Mouse (Mus musculus): ENCODE data around the gene Ptpn13. TPM values are rescaled to one million over a fixed set of nuclear protein-coding genes. Genes with fewer than 3 reads are reported as not detected.

The Ptpn13 gene
- total RNA-seq, 2 experiments from 2014 or later = 7.6 to 8.2 TPM

DNA sequence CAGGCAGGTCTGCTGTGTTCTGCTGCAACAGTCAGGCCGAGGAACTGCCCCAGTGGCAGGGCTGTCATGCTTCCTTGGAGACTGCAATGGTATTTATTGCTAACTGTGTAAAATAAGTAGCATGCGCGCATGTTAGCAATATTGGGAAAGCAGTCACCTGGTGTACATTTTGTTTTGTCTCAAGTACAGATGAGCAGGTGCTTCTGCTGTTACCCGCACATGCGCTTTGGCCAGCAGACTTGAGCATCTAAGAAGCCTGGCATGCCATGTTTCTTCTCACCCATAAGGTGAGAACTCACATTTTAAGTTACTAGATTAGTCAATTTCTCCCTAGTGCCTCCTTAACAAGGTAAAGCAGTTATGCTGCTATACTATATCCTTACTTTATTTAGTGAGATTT lies 72.1 kb downstream of the Ptpn13 start:
- DNase-seq (ENCODE audit: extremely low spot score in 1 of 2, low spot score in 2 of 2) = no peak
- intact Hi-C loops (cut with DNase I) = no loop called here

DNA sequence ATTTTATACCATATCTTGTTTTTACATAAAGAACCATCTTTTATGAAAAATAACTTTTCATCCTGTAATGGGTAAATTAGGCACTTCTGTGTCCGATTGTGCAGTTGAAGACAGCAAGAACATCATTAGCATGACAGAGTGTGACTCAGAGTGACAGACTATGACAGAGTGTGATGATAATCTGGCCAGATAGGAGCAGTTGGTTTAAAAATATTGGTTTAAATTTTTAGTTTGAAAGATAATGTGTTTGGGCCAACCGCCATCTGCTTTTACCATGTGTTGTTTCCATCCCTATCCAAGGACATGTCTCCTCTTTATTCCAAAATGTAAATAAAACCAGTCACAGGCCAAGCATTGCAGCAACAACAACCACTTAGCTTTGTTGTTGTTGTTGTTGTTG lies 72.5 kb downstream of the Ptpn13 start:
- no peak for DNase-seq (ENCODE audit: extremely low spot score in 1 of 2, low spot score in 2 of 2)
- intact Hi-C loops (cut with DNase I) = no loop called here

GRCm38 (mm10) chr5:103499305-103499704 lies 74.3 kb downstream of the Ptpn13 start:
- intact Hi-C loops (cut with DNase I) = no loop called here
- DNase-seq (ENCODE audit: extremely low spot score in 1 of 2, low spot score in 2 of 2) = no peak

DNA sequence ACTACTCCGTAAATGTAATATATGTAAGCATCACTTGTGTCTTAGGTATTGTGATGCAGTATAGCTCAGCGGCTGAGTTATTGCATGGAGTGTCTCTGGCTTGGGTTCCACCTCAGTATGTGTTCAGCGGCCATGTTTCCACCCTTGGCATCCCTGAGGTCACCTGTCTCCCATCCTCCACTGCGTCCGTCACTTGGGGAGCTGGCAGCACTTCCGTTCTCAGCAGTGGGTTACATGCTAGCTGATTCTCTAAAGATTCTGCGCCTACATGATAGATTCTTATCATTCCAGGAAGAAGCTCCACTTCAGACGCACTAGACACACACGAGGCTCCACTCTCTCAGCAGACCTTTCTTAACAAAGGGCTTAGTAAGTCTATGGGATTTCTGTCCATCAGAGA lies 76.1 kb downstream of the Ptpn13 start:
- intact Hi-C loops (cut with DNase I) = no loop called here
- no peak for DNase-seq (ENCODE audit: extremely low spot score in 1 of 2, low spot score in 2 of 2)

DNA sequence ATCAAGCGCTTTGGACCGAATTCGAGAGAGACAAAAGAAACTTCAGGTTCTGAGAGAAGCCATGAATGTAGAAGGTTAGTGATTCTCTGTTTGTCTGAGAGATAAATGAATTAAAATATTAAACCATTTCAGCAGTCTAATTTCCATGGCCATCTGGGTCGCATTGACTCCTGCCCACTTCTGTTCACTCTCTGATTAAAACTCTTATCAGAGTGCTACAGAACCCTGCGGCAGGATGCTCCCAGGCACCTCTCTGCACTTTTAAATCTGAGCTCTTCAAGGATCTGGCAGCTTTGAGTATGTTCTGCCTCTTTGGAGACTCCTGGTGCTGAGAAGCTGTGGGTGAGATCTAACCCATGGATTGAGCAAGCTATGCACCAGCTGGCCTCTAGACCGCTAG lies 76.8 kb downstream of the Ptpn13 start:
- DNase-seq (ENCODE audit: extremely low spot score in 1 of 2, low spot score in 2 of 2) = no peak
- intact Hi-C loops (cut with DNase I) = no loop called here

DNA sequence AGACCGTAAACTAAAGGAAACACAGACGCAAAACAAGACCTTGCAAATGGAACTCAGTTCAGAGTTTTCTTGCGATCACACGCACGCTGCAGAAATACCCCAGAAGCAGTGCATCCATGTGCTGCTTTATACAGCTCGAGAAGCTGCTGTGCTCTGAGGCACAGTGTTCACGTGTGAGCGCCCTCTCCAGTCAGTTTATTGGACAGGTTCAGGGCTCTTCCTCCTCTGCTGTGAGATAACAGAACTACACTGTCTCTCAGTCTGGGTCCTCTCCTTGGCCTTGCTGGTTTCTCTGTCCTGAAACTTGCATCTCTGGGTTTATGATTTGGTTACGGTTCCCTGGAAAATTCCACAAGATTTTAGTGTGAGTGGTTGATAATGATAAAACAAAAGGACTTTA lies 88.2 kb downstream of the Ptpn13 start:
- intact Hi-C loops (cut with DNase I) = no loop called here
- no peak for DNase-seq (ENCODE audit: extremely low spot score in 1 of 2, low spot score in 2 of 2)

DNA sequence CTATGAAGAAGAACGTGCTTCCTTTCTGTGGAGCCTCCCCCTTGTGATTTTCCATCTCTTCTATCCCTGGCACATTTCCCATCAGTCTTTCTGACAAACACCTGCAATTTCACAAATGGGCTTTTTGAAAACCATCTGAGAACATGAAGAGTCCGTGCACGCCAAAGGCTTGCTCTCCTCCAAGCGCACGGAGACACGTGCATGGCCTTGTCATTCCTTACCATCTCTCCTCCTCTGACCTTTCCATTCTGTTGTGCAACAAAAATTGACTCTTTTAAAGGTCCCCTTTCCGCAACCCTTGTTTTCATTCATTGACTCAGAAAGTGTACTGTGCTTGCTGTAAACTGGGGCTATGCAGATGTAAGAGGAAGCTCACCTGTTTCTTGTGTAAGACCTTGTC lies 89.4 kb downstream of the Ptpn13 start:
- no peak for DNase-seq (ENCODE audit: extremely low spot score in 1 of 2, low spot score in 2 of 2)
- intact Hi-C loops (cut with DNase I) = no loop called here

- intact Hi-C loops (cut with DNase I) = no loop called here
- no peak for DNase-seq (ENCODE audit: extremely low spot score in 1 of 2, low spot score in 2 of 2)
These were observed 90.9 kb downstream of the Ptpn13 start for GRCm38 (mm10) chr5:103515876-103516275.

DNA sequence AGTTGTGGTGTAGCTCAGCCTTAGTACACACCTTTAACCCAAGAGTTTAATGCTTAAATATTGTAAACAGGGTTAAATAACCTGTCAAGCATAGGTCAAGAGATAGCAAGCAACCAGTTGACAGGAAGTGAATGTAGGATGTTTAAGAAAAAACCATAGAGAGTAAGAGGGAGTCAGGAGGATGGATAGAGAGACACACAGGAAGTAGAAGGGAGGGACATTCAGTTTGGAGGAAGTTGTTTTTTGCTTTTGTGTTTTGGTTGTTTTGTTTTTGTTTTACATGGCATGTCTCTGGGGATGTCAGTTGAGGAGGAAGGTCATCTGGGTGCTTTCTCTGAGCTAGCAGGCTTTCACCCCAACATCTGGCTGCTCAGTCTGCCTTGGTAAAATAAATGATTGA lies 91.6 kb downstream of the Ptpn13 start:
- intact Hi-C loops (cut with DNase I) = no loop called here
- no peak for DNase-seq (ENCODE audit: extremely low spot score in 1 of 2, low spot score in 2 of 2)

DNA sequence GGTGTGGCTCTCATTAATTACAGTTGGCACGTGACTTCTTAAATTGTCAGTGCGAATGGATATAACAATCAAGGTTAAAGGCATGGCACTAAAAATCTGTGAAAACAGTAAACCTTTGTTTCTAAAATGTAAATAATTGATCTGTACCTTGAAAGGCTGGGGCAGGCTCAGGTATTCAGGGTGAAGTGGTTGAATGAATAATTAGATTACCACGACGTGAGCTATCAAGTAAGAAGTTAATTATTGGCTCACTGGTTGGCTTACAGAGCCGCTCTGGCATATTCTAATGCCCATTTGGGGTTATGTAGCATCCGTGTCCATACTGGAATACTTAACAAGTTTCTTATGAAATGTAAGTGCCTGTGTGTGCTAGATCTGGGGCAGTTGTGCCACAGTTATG lies 92.6 kb downstream of the Ptpn13 start:
- DNase-seq (ENCODE audit: extremely low spot score in 1 of 2, low spot score in 2 of 2) = no peak

GRCm38 (mm10) chr5:103518797-103519468 lies 93.9 kb downstream of the Ptpn13 start:
- peak in 1 of 2 experiments; percentile 57 for DNase-seq (ENCODE audit: extremely low spot score in 1 of 2, low spot score in 2 of 2)
- intact Hi-C loops (cut with DNase I) = no loop called here

More for the DNA sequence above, 92.6 kb downstream of the Ptpn13 start:
- intact Hi-C loops (cut with DNase I) = no loop called here

DNA sequence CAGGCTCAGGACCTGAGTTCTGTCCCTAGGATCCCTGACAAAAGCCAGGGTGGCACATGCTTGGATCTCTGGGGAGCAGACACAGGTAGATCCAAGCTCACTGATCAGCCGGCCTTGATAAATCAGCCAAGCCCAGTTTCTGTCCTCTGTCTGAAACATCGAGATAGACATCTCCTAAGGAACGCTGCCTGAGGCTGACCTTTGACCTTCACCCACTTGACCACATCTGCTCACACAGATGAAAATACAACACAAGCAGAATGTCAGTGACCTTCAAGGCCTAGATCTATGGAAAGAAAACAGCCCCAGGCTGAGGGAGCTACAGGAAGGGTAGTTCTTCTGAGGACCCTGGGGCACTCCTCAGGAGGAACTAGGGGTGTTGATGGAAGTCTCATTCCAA lies 97.4 kb downstream of the Ptpn13 start:
- intact Hi-C loops (cut with DNase I) = no loop called here
- DNase-seq (ENCODE audit: extremely low spot score in 1 of 2, low spot score in 2 of 2) = no peak

GRCm38 (mm10) chr5:103526668-103527436 lies 101.9 kb downstream of the Ptpn13 start:
- no peak for DNase-seq (ENCODE audit: extremely low spot score in 1 of 2, low spot score in 2 of 2)

DNA sequence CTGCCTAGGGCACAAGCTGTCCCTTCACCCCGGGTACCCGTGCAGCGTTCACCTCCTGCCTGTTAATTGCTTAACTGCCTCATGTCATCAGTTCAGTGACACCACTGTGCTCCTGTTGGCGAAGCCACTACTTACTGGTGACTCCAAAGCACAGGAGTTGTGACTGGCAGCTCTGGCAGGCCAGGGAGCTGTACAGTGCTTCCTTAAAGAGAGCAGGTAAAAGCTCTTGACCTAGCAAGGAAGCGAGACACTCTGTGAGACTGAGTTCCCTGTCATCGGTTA lies 102.4 kb downstream of the Ptpn13 start:
- no peak for DNase-seq (ENCODE audit: extremely low spot score in 1 of 2, low spot score in 2 of 2)
- intact Hi-C loops (cut with DNase I) = no loop called here

More at GRCm38 (mm10) chr5:103526668-103527436, 101.9 kb downstream of the Ptpn13 start:
- intact Hi-C loops (cut with DNase I) = no loop called here

DNA sequence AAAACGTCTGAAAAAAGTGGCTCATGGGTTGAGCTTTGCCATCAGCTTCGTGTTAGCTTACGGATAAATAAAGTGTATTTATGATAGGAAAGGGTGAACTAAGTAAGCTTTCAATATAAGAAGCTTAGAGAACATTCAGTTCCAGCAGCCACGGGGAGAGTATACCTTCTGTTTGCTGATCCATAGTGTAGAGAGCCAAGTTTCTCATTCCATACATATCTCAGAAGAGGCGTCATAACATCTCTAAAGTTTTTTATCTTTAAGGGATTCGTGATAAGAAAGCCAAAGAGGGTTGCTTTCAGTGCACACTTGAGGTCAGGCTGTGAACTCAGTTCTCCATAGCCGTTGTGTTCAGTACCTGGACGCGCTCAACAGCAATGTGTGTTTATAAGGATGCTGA lies 105.2 kb downstream of the Ptpn13 start:
- DNase-seq (ENCODE audit: extremely low spot score in 1 of 2, low spot score in 2 of 2) = no peak
- intact Hi-C loops (cut with DNase I) = loop anchor here (10.0 kb wide), 1 partner anchor 175 kb away; no protein-coding TSS in a partner anchor

- intact Hi-C loops (cut with DNase I) = loop anchor here (10.0 kb wide), 1 partner anchor 178 kb away; no protein-coding TSS in a partner anchor
- no peak for DNase-seq (ENCODE audit: extremely low spot score in 1 of 2, low spot score in 2 of 2)
These were observed 107.9 kb downstream of the Ptpn13 start for GRCm38 (mm10) chr5:103532841-103533390.

DNA sequence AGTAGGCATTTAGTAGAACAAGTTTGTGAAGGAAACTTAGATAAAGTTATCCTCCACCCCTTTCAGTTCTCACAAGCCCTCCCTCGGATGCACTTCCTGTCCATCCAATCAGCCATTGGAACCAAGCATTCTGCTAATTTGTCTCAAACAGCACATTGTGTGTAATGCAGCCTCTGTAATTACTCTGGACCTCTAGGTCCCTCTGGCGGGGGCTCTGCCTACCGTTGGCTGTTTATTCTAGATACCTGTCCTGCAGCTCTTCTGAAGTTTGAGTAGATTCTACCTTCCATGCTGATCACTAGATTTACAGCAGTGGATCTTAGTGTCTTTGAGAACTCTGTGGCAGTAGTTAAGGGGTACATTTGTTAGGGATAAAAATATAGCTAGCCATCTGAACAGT lies 109.5 kb downstream of the Ptpn13 start:
- intact Hi-C loops (cut with DNase I) = loop anchor here (10.0 kb wide), 1 partner anchor 180 kb away; no protein-coding TSS in a partner anchor
- DNase-seq (ENCODE audit: extremely low spot score in 1 of 2, low spot score in 2 of 2) = no peak

DNA sequence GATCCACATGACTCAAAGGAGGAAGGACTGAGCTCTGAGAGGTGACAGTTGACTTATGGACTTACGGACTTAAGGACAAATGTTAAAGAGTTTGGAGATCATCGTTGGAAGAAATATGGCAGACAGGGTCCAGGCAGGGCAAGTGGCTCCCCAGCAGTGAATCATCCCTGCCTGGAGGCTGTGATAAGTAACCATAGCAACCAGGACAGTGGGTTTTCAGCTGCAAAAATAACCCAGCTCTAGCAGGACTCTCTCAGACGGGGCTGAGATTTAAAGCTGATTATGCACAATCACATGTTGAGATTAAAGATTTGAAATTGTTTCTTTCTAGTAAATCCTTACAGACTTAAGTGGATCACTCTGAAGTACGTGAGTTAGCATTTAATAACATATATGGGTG lies 112.4 kb downstream of the Ptpn13 start:
- no peak for DNase-seq (ENCODE audit: extremely low spot score in 1 of 2, low spot score in 2 of 2)
- intact Hi-C loops (cut with DNase I) = loop anchor here (10.0 kb wide), 1 partner anchor 183 kb away; no protein-coding TSS in a partner anchor

GRCm38 (mm10) chr5:103540612-103541011 lies 115.6 kb downstream of the Ptpn13 start:
- DNase-seq (ENCODE audit: extremely low spot score in 1 of 2, low spot score in 2 of 2) = no peak
- intact Hi-C loops (cut with DNase I) = no loop called here

GRCm38 (mm10) chr5:103541136-103541535 lies 116.1 kb downstream of the Ptpn13 start:
- intact Hi-C loops (cut with DNase I) = no loop called here

More at GRCm38 (mm10) chr5:103541136-103541535, 116.1 kb downstream of the Ptpn13 start:
- DNase-seq (ENCODE audit: extremely low spot score in 1 of 2, low spot score in 2 of 2) = no peak

Data from left cerebral cortex, postnatal 10 days (tissue).